Mouse (Mus musculus) liver, embryonic 16.5 days (tissue): ENCODE measurements at regions not wholly inside any gene's neighbourhood (a gene's known extent, or its start where the extent isn't known, plus 50 kb on each side); places are given as distances from the start of the nearest gene placed in this dataset.

Source experiments
- ATAC-seq: fragments of 200-750 bp; cut with Nextera tagmentation; 2 replicates; pipeline ENCODE4 v1.8.0; 2017; ENCODE audit warnings: low read depth, mild to moderate bottlenecking, moderate number of reproducible peaks, moderate library complexity
- H3K27ac ChIP-seq: fragments of 300-500 bp; sonication (generic); 2 replicates; pipeline ENCODE4 v1.5.1; 2014; ENCODE audit warnings: mild to moderate bottlenecking, low read length
- H3K27me3 ChIP-seq: fragments of 300-500 bp; sonication (generic); 2 replicates; pipeline ENCODE4 v1.6.1; 2014; ENCODE audit warnings: low read depth, low read length, mixed read lengths; ENCODE audit not compliant: control insufficient read depth, insufficient read depth
- H3K36me3 ChIP-seq: fragments of 300-500 bp; sonication (generic); 2 replicates; pipeline ENCODE4 v1.6.1; 2014; ENCODE audit warnings: mild to moderate bottlenecking; ENCODE audit not compliant: control insufficient read depth, insufficient read depth
- H3K4me1 ChIP-seq: fragments of 300-500 bp; sonication (generic); 2 replicates; pipeline ENCODE4 v1.6.1; 2014; ENCODE audit warnings: low read depth, low read length, mixed read lengths; ENCODE audit not compliant: control insufficient read depth
- H3K4me2 ChIP-seq: fragments of 300-500 bp; sonication (generic); 2 replicates; pipeline ENCODE4 v1.6.1; 2014; ENCODE audit warnings: low read depth, low read length, mixed read lengths
- H3K4me3 ChIP-seq: fragments of 300-500 bp; sonication (generic); 2 replicates; pipeline ENCODE4 v1.5.1; 2014; ENCODE audit warnings: low read depth, mild to moderate bottlenecking, low read length
- H3K9ac ChIP-seq: fragments of 300-500 bp; sonication (generic); 2 replicates; pipeline ENCODE4 v1.6.1; 2014; ENCODE audit warnings: low read depth, low read length
- H3K9me3 ChIP-seq: fragments of 300-500 bp; sonication (generic); replicated peaks from 2 replicates; pipeline ENCODE4 v1.6.1; 2016; ENCODE audit warnings: low read length; ENCODE audit not compliant: control insufficient read depth
- WGBS: fragments of 180-500 bp; shearing (Covaris S2); extraction: QIAGEN DNeasy Blood & Tissue Kit; methylation state at CpG from one replicate; pipeline ENCODE4 v1.1.7; 2014; ENCODE audit not compliant: insufficient replicate concordance; 5-methylcytosine and 5-hydroxymethylcytosine counted together

GRCm38 (mm10) chr10:97387196-97387876 is 92.1 kb upstream of the Dcn start:
- Histone ChIP-seq H3K36me3 (no peaks in the 10 kb centered on the region), H3K4me2 (no peak overlapping the region), H3K27ac (no peak overlapping the region), H3K27me3 (no peaks in the 10 kb centered on the region), H3K9ac (no peak overlapping the region), H3K4me3 (no peak overlapping the region), H3K9me3 (no peaks in the 10 kb centered on the region), H3K4me1 (no peaks in the 10 kb centered on the region)
- WGBS, result 41% methylated on average over 3 of the region's 3 CpGs
- no peak for ATAC-seq

- 60% methylated on average over 7 of the region's 7 CpGs for WGBS
- Histone ChIP-seq H3K4me1 (no peaks in the 10 kb centered on the region), H3K9me3 (no peaks in the 10 kb centered on the region), H3K27ac (no peak overlapping the region), H3K36me3 (no peaks in the 10 kb centered on the region), H3K4me3 (no peak overlapping the region), H3K4me2 (no peak overlapping the region), H3K9ac (no peak overlapping the region), H3K27me3 (no peaks in the 10 kb centered on the region)
- no peak for ATAC-seq
These were observed 89.5 kb upstream of the Dcn start for GRCm38 (mm10) chr10:97389647-97390590.

DNA sequence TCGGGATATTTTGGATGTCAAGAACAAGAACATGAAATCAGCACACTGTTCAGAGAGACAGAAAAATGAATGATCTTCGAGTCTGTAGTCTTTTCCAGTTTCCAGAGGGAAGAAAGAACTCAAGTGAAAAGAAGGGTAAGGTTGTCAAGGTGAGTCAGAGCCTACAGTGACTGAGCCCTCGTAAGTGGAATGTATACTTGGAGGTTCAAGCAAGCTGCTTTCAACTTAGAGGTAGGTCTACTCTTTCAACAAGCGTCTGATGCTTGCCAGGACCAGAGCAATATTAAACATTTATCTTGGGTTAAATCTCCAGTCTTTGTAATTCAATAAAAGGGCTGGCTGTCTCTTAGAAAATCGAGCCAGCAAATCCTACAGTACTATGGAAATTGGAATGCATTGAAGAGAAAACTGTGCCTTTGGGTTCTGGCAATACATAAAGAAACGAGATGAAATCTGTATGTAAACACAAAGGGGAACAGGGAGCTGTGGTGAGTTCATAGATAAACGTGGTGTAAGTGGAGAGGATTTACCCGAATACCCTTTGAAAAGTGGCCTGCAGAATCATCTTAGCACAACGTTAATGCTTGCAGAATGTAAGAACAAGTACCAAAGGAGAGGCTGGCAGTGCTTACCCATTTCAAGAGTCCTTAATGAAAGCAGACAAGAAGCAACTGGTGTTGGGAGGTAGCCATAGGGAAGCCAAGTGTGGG is 82.2 kb upstream of the Dcn start:
- H3K4me1 ChIP-seq, result no peaks in the 10 kb centered on the region
- H3K4me3 ChIP-seq, result no peak overlapping the region
- WGBS, result 40% methylated on average over 9 of the region's 9 CpGs
- H3K27me3 ChIP-seq, result no peaks in the 10 kb centered on the region
- no peaks in the 10 kb centered on the region for H3K9me3 ChIP-seq
- H3K9ac ChIP-seq, result no peak overlapping the region
- no peak for ATAC-seq
- H3K4me2 ChIP-seq, result no peak overlapping the region
- no peaks in the 10 kb centered on the region for H3K36me3 ChIP-seq
- no peak overlapping the region for H3K27ac ChIP-seq

DNA sequence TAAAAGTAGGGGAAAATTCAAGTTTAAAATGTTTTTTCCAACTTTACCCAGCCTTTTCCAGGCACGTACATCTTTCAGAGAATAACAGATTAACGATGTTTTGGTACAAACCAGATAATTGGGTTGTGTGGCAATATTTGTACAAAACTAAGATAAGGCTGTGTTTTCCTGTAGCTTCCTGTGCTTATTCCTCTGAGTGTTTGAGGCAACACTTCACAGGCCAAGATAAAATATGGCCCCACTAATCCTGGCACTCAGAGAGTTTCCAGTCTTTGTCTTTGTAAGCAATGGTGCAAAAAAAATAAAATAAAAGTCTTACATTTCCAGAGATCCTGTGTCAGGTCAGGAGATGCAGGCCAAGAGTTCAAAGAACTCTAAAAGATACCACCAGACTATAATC is 81.5 kb upstream of the Dcn start:
- no peak for ATAC-seq
- no peak overlapping the region for H3K9ac ChIP-seq
- no peak overlapping the region for H3K4me3 ChIP-seq
- no peaks in the 10 kb centered on the region for H3K9me3 ChIP-seq
- H3K36me3 ChIP-seq, result no peaks in the 10 kb centered on the region
- no peak overlapping the region for H3K4me2 ChIP-seq
- no peak overlapping the region for H3K27ac ChIP-seq
- H3K4me1 ChIP-seq, result no peaks in the 10 kb centered on the region
- no peaks in the 10 kb centered on the region for H3K27me3 ChIP-seq
- WGBS, result 37% methylated on average over 2 of the region's 2 CpGs

DNA sequence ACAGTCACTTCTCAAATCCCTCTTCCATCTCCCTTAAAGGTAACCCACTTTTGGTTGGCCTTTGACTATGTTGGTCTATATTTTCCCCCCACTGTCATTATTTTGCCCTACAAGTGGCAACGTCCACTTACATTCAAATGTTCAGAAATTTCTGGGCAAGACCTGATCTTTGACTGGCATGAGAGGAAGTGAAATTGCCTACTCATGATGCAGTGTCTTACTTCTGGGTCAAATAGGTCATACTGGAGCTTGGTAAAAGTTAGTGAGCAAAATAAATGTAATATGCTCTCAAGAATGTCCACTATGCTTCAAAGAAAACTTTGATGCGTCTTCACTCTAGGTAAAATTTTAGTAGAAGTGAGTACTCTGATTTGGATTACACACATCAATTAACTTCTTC is 76.9 kb upstream of the Dcn start:
- ATAC-seq, result no peak
- no peaks in the 10 kb centered on the region for H3K36me3 ChIP-seq
- 46% methylated on average over 2 of the region's 2 CpGs for WGBS
- no peak overlapping the region for H3K27ac ChIP-seq
- no peak overlapping the region for H3K4me3 ChIP-seq
- no peaks in the 10 kb centered on the region for H3K4me1 ChIP-seq
- H3K27me3 ChIP-seq, result no peaks in the 10 kb centered on the region
- no peak overlapping the region for H3K4me2 ChIP-seq
- H3K9ac ChIP-seq, result no peak overlapping the region
- H3K9me3 ChIP-seq, result no peaks in the 10 kb centered on the region

- Histone ChIP-seq H3K9ac (no peak overlapping the region), H3K27me3 (no peaks in the 10 kb centered on the region), H3K4me1 (no peaks in the 10 kb centered on the region), H3K27ac (no peak overlapping the region), H3K4me3 (no peak overlapping the region), H3K9me3 (no peaks in the 10 kb centered on the region), H3K4me2 (no peak overlapping the region), H3K36me3 (no peaks in the 10 kb centered on the region)
- ATAC-seq, result no peak
- WGBS, result 46% methylated on average over 2 of the region's 2 CpGs
These were observed 75.2 kb upstream of the Dcn start for GRCm38 (mm10) chr10:97404076-97404787.

- H3K27me3 ChIP-seq, result no peaks in the 10 kb centered on the region
- no peak overlapping the region for H3K27ac ChIP-seq
- WGBS, result 5% methylated on average over 1 of the region's 1 CpGs
These were observed 70.2 kb upstream of the Dcn start for GRCm38 (mm10) chr10:97409181-97409581.

DNA sequence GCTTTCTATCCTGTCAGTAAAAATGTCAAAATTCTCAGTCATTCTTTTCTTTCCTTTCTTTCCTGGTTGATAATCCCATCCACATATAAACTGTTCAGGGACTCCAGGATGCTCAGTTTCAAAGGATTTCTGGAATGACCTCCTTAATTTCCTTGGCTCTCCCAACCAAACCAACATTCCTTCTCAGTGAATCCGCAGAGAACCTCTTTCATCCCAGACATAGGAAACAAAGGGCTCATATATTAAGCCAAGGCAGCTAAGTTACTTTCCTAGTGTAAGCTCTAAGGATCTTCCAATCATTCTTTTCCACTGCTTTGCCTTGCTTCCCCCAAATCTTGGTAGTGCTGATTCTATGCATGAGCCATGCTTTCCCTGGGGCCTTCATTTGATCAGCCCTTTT is 69.5 kb upstream of the Dcn start:
- H3K36me3 ChIP-seq, result no peaks in the 10 kb centered on the region
- H3K27ac ChIP-seq, result no peak overlapping the region
- no peak overlapping the region for H3K4me2 ChIP-seq
- H3K4me3 ChIP-seq, result no peak overlapping the region
- H3K4me1 ChIP-seq, result no peaks in the 10 kb centered on the region
- H3K9ac ChIP-seq, result no peak overlapping the region
- 58% methylated on average over 1 of the region's 1 CpGs for WGBS
- ATAC-seq, result no peak
- H3K27me3 ChIP-seq, result no peaks in the 10 kb centered on the region
- H3K9me3 ChIP-seq, result no peaks in the 10 kb centered on the region

More at GRCm38 (mm10) chr10:97409181-97409581, 70.2 kb upstream of the Dcn start:
- Histone ChIP-seq H3K4me3 (no peak overlapping the region), H3K9me3 (no peaks in the 10 kb centered on the region), H3K4me1 (no peaks in the 10 kb centered on the region), H3K9ac (no peak overlapping the region), H3K4me2 (no peak overlapping the region), H3K36me3 (no peaks in the 10 kb centered on the region)
- ATAC-seq, result no peak
